Mouse (Mus musculus): ENCODE measurements at regions not wholly inside any gene's neighbourhood (a gene's known extent, or its start where the extent isn't known, plus 50 kb on each side); places are given as distances from the start of the nearest gene placed in this dataset.

DNA sequence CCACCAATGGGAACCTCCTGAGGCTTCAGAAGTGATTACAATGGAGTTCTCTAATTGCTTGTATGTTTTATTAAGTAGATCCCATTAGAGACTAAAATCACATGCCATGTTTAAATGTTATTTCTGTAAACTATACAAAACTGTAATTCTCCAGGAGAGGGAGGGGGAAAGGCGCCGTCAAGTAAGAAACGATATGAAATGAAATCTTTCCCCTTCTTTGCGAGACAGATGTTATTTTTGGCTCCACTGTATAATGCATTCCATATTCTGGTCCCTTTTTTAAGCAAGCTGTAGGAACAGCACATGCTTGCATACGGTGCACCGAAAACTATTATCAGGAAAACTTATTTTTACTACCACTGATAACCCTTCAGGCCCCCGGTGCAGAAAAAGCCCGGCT is 141.0 kb upstream of the Gdnf start:
- no peaks in the 10 kb centered on the region for H3K27me3 ChIP-seq (ENCODE audit: control insufficient read depth, insufficient read depth, low read length)
- H3K9me3 ChIP-seq (ENCODE audit: control insufficient read depth, low read length), result no peaks in the 10 kb centered on the region
- peaks cover 0 to 10% of the 10 kb centered on the region in 2 experiments; a peak in 3 of 4 replicates for H3K4me1 ChIP-seq (ENCODE audit: control insufficient read depth in 2 of 2, insufficient read depth in 2 of 2, low read length in 2 of 2)
- H3K36me3 ChIP-seq (ENCODE audit: control insufficient read depth, insufficient read depth, low read length), result no peaks in the 10 kb centered on the region
- H3K4me3 ChIP-seq (ENCODE audit: control insufficient read depth in 1 of 2, insufficient read depth in 1 of 2, low read depth in 1 of 2, low read length in 2 of 2), result no peak overlapping the region
- no peak for ATAC-seq (ENCODE audit: insufficient number of reproducible peaks, insufficient read depth, low FRiP score, low read depth)
- peak overlapping the region; percentile 32 for H3K4me2 ChIP-seq (ENCODE audit: low read length)
- no peak overlapping the region for H3K27ac ChIP-seq (replicated peaks in 1 of 2; ENCODE audit: control insufficient read depth in 1 of 2, insufficient read depth in 1 of 2, low read depth in 2 of 2, low read length in 2 of 2)
- WGBS, result 28% methylated on average over 8 of the region's 8 CpGs
- no peak overlapping the region for H3K9ac ChIP-seq (ENCODE audit: low read length)

DNA sequence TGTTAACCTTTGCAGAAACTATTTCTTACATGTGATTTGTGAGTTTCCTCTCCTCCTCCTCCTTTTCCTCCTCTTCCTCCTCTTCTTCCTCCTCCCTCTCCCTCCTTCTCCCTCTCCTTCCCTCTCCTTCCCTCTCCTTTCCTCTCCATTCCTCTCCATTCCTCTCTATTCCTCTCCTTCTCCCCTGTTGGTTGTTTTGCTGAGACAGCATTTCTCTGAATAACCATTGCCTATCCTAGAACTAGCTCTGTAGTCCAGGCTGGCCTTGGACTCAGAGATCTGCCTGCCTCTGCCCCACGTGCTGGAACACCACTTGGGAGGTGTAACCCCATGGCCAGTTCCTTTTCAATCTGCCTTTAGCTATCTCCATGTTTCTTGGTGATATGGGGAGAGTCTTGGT is 133.7 kb upstream of the Gdnf start:
- WGBS, result 58% methylated on average over 1 of the region's 1 CpGs
- H3K9me3 ChIP-seq (ENCODE audit: control insufficient read depth, low read length), result no peaks in the 10 kb centered on the region
- H3K27ac ChIP-seq (replicated peaks in 1 of 2; ENCODE audit: control insufficient read depth in 1 of 2, insufficient read depth in 1 of 2, low read depth in 2 of 2, low read length in 2 of 2), result no peak overlapping the region
- no peaks in the 10 kb centered on the region for H3K4me1 ChIP-seq (ENCODE audit: control insufficient read depth in 2 of 2, insufficient read depth in 2 of 2, low read length in 2 of 2)
- H3K27me3 ChIP-seq (ENCODE audit: control insufficient read depth, insufficient read depth, low read length), result no peaks in the 10 kb centered on the region
- ATAC-seq (ENCODE audit: insufficient number of reproducible peaks, insufficient read depth, low FRiP score, low read depth), result no peak
- H3K4me3 ChIP-seq (ENCODE audit: control insufficient read depth in 1 of 2, insufficient read depth in 1 of 2, low read depth in 1 of 2, low read length in 2 of 2), result no peak overlapping the region
- H3K4me2 ChIP-seq (ENCODE audit: low read length), result no peak overlapping the region
- no peaks in the 10 kb centered on the region for H3K36me3 ChIP-seq (ENCODE audit: control insufficient read depth, insufficient read depth, low read length)
- no peak overlapping the region for H3K9ac ChIP-seq (ENCODE audit: low read length)

DNA sequence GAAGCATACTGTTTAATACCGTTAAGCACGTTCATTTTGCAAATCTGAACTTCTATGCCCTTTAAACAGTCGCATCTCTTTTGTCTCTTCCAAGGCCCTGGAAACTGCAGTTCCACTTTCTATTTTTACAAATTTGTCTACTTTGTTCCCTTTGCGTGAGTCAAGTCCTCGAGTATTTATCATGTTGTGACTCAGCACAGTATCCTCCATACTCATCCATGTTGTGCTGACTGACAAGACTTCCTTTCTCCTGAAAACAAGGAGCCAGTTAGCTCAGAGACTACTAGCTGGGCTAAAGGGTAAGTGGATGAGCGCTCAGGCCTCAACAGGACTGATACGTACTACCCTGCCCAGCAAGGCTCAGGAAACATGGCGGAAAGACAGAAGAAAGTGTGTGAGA is 131.9 kb upstream of the Gdnf start:
- Histone ChIP-seq H3K27me3 (ENCODE audit: control insufficient read depth, insufficient read depth, low read length) (no peaks in the 10 kb centered on the region), H3K4me1 (ENCODE audit: control insufficient read depth in 2 of 2, insufficient read depth in 2 of 2, low read length in 2 of 2) (0 out of 4 replicates have a peak, but pooled peaks cover 0 to 2% of the 10 kb centered on the region in 2 experiments), H3K9ac (ENCODE audit: low read length) (no peak overlapping the region), H3K4me2 (ENCODE audit: low read length) (no peak overlapping the region), H3K36me3 (ENCODE audit: control insufficient read depth, insufficient read depth, low read length) (no peaks in the 10 kb centered on the region), H3K4me3 (ENCODE audit: control insufficient read depth in 1 of 2, insufficient read depth in 1 of 2, low read depth in 1 of 2, low read length in 2 of 2) (no peak overlapping the region), H3K27ac (replicated peaks in 1 of 2; ENCODE audit: control insufficient read depth in 1 of 2, insufficient read depth in 1 of 2, low read depth in 2 of 2, low read length in 2 of 2) (no peak overlapping the region), H3K9me3 (ENCODE audit: control insufficient read depth, low read length) (no peaks in the 10 kb centered on the region)
- 80% methylated on average over 8 of the region's 8 CpGs for WGBS
- ATAC-seq (ENCODE audit: insufficient number of reproducible peaks, insufficient read depth, low FRiP score, low read depth), result no peak

DNA sequence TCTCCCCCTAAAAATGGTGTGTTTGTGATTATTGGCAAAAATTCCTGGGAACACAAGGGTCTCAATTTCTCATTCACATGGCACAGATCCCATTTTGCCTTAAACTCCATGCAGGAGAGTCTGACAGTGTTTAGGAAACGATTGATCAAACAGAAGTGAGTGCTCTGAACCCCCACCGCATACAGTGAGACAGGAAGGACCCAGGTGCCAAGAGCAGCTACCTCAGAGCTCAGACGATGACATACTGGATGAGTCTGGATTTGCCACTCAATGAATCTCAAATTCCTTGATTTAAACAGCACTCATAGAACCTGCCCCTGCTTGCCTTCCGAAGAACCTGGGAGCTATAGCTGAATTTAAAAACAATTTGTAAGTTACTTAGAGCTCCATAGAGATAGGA is 129.6 kb upstream of the Gdnf start:
- 73% methylated on average over 4 of the region's 4 CpGs for WGBS
- Histone ChIP-seq H3K9me3 (ENCODE audit: control insufficient read depth, low read length) (no peaks in the 10 kb centered on the region), H3K4me1 (ENCODE audit: control insufficient read depth in 2 of 2, insufficient read depth in 2 of 2, low read length in 2 of 2) (0 out of 4 replicates have a peak, but pooled peaks cover 0 to 2% of the 10 kb centered on the region in 2 experiments), H3K36me3 (ENCODE audit: control insufficient read depth, insufficient read depth, low read length) (no peaks in the 10 kb centered on the region), H3K4me3 (ENCODE audit: control insufficient read depth in 1 of 2, insufficient read depth in 1 of 2, low read depth in 1 of 2, low read length in 2 of 2) (no peak overlapping the region), H3K4me2 (ENCODE audit: low read length) (no peak overlapping the region), H3K9ac (ENCODE audit: low read length) (no peak overlapping the region), H3K27me3 (ENCODE audit: control insufficient read depth, insufficient read depth, low read length) (no peaks in the 10 kb centered on the region), H3K27ac (replicated peaks in 1 of 2; ENCODE audit: control insufficient read depth in 1 of 2, insufficient read depth in 1 of 2, low read depth in 2 of 2, low read length in 2 of 2) (no peak overlapping the region)
- ATAC-seq (ENCODE audit: insufficient number of reproducible peaks, insufficient read depth, low FRiP score, low read depth), result no peak

DNA sequence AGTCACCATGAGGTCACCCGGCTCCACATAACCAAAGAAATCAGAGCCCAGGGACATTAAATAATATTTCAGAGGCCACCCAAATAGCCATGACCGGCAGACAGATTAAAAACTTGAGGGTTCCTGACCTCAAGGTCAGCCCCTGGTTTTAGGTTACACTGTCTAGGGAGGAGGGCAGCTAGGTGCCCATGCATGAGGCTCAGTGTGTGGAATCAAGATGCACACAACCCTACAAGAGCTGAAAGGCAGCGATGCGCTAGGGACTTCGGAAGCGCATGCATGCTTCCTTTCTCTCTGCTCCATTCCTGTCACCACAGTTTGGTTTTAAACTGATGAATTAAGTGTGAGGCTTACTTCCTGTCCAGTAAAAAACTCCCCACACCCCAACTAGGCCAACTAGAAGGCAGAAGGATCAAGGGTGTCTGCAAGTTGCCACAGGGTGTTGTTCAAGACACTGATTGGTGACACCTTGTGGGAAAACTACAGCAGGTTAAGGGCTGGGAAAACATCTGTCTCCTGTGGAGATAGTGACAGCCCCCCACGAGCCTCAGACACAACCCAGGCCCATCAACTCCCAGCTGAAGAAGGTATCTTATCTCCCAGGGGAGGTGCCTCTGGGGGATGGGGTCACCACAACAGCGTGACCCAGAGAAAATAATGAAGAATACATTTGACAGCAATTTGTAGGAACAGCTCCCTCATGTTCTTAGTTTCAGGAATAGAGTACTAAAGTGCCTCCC is 127.2 kb upstream of the Gdnf start:
- H3K4me1 ChIP-seq (ENCODE audit: control insufficient read depth in 2 of 2, insufficient read depth in 2 of 2, low read length in 2 of 2), result 0 out of 4 replicates have a peak, but pooled peaks cover 0 to 2% of the 10 kb centered on the region in 2 experiments
- H3K4me2 ChIP-seq (ENCODE audit: low read length), result no peak overlapping the region
- no peaks in the 10 kb centered on the region for H3K27me3 ChIP-seq (ENCODE audit: control insufficient read depth, insufficient read depth, low read length)
- 45% methylated on average over 8 of the region's 8 CpGs for WGBS
- no peaks in the 10 kb centered on the region for H3K9me3 ChIP-seq (ENCODE audit: control insufficient read depth, low read length)
- no peak overlapping the region for H3K9ac ChIP-seq (ENCODE audit: low read length)
- no peaks in the 10 kb centered on the region for H3K36me3 ChIP-seq (ENCODE audit: control insufficient read depth, insufficient read depth, low read length)
- no peak for ATAC-seq (ENCODE audit: insufficient number of reproducible peaks, insufficient read depth, low FRiP score, low read depth)
- H3K27ac ChIP-seq (replicated peaks in 1 of 2; ENCODE audit: control insufficient read depth in 1 of 2, insufficient read depth in 1 of 2, low read depth in 2 of 2, low read length in 2 of 2), result no peak overlapping the region
- no peak overlapping the region for H3K4me3 ChIP-seq (ENCODE audit: control insufficient read depth in 1 of 2, insufficient read depth in 1 of 2, low read depth in 1 of 2, low read length in 2 of 2)

DNA sequence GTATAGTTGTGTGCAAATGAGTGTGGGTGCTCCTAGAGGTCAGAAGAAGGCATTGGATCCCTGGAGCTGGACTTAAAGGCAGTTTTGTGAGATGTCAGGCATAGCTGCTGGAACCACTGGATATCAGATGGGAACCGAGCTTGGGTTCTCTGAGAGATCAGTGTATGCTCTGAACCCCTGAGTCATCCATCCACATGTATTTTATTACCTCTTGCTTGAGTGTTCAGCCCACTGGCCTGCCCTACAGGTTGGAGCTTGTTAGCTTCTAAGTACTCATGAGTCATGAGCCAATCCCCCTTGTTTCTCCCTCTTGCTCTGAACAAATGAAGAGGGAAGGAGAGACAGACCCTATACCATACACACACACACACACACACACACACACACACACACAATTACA is 119.4 kb upstream of the Gdnf start:
- H3K9me3 ChIP-seq (ENCODE audit: control insufficient read depth, low read length), result no peaks in the 10 kb centered on the region
- 67% methylated on average over 1 of the region's 1 CpGs for WGBS
- H3K4me2 ChIP-seq (ENCODE audit: low read length), result no peak overlapping the region
- no peak for ATAC-seq (ENCODE audit: insufficient number of reproducible peaks, insufficient read depth, low FRiP score, low read depth)
- H3K27me3 ChIP-seq (ENCODE audit: control insufficient read depth, insufficient read depth, low read length), result no peaks in the 10 kb centered on the region
- no peak overlapping the region for H3K9ac ChIP-seq (ENCODE audit: low read length)
- no peak overlapping the region for H3K27ac ChIP-seq (replicated peaks in 1 of 2; ENCODE audit: control insufficient read depth in 1 of 2, insufficient read depth in 1 of 2, low read depth in 2 of 2, low read length in 2 of 2)
- H3K4me3 ChIP-seq (ENCODE audit: control insufficient read depth in 1 of 2, insufficient read depth in 1 of 2, low read depth in 1 of 2, low read length in 2 of 2), result no peak overlapping the region
- no peaks in the 10 kb centered on the region; a peak in 1 of 4 replicates for H3K4me1 ChIP-seq (ENCODE audit: control insufficient read depth in 2 of 2, insufficient read depth in 2 of 2, low read length in 2 of 2)
- no peaks in the 10 kb centered on the region for H3K36me3 ChIP-seq (ENCODE audit: control insufficient read depth, insufficient read depth, low read length)

DNA sequence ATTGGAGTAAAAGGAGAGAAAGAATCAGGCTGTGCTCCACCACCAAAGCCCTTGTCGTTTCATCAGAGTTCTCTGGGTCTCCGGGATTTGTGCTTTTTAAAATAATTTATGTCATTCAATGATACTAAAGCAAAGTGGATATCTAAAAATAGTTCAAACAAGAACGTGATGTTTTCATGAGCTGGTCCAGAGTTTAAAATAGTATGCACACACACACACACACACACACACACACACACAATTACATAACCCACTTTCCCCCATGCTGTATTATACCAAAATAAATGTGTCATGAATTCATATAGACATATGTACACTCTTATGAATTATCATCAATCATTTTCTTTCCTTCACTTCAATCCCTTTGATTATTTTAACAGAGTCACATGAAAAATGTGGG is 118.5 kb upstream of the Gdnf start:
- no peaks in the 10 kb centered on the region for H3K9me3 ChIP-seq (ENCODE audit: control insufficient read depth, low read length)
- ATAC-seq (ENCODE audit: insufficient number of reproducible peaks, insufficient read depth, low FRiP score, low read depth), result no peak

DNA sequence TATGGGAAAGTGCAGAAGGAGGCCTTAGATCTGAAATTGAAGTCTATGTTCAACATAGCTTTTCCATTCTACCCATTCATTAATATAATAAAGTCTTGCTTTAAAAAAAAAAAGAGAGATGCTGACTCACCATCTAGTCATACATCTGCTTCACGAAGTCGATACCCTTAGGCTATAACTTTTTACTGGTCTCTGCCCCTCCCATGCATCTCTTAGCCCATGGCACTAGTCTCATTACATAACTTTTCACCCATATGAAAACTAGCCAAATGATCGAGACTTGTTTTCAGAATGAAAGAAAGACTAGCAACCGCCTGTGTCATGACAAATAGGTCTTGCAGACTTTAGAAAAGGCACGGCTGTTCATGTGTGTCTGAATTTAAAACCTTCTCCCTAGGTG is 116.6 kb upstream of the Gdnf start:
- ATAC-seq (ENCODE audit: insufficient number of reproducible peaks, insufficient read depth, low FRiP score, low read depth), result no peak
- no peak overlapping the region for H3K4me3 ChIP-seq (ENCODE audit: control insufficient read depth in 1 of 2, insufficient read depth in 1 of 2, low read depth in 1 of 2, low read length in 2 of 2)
- WGBS, result 84% methylated on average over 5 of the region's 5 CpGs

More for the DNA sequence above, 118.5 kb upstream of the Gdnf start:
- 42% methylated on average over 3 of the region's 3 CpGs for WGBS
- H3K27me3 ChIP-seq (ENCODE audit: control insufficient read depth, insufficient read depth, low read length), result no peaks in the 10 kb centered on the region
- H3K36me3 ChIP-seq (ENCODE audit: control insufficient read depth, insufficient read depth, low read length), result no peaks in the 10 kb centered on the region
- no peak overlapping the region for H3K4me2 ChIP-seq (ENCODE audit: low read length)
- no peak overlapping the region for H3K27ac ChIP-seq (replicated peaks in 1 of 2; ENCODE audit: control insufficient read depth in 1 of 2, insufficient read depth in 1 of 2, low read depth in 2 of 2, low read length in 2 of 2)
- H3K4me3 ChIP-seq (ENCODE audit: control insufficient read depth in 1 of 2, insufficient read depth in 1 of 2, low read depth in 1 of 2, low read length in 2 of 2), result no peak overlapping the region
- no peaks in the 10 kb centered on the region; a peak in 1 of 4 replicates for H3K4me1 ChIP-seq (ENCODE audit: control insufficient read depth in 2 of 2, insufficient read depth in 2 of 2, low read length in 2 of 2)
- no peak overlapping the region for H3K9ac ChIP-seq (ENCODE audit: low read length)

More for the DNA sequence above, 116.6 kb upstream of the Gdnf start:
- no peak overlapping the region for H3K27ac ChIP-seq (replicated peaks in 1 of 2; ENCODE audit: control insufficient read depth in 1 of 2, insufficient read depth in 1 of 2, low read depth in 2 of 2, low read length in 2 of 2)
- no peak overlapping the region for H3K4me2 ChIP-seq (ENCODE audit: low read length)
- no peaks in the 10 kb centered on the region for H3K27me3 ChIP-seq (ENCODE audit: control insufficient read depth, insufficient read depth, low read length)
- no peak overlapping the region for H3K9ac ChIP-seq (ENCODE audit: low read length)
- no peaks in the 10 kb centered on the region; a peak in 1 of 4 replicates for H3K4me1 ChIP-seq (ENCODE audit: control insufficient read depth in 2 of 2, insufficient read depth in 2 of 2, low read length in 2 of 2)
- no peaks in the 10 kb centered on the region for H3K36me3 ChIP-seq (ENCODE audit: control insufficient read depth, insufficient read depth, low read length)
- H3K9me3 ChIP-seq (ENCODE audit: control insufficient read depth, low read length), result no peaks in the 10 kb centered on the region

Measured in heart, embryonic 14.5 days (tissue).